In genomic region chr15:85494163-85494621, GRCm38 (mm10) we compare ENCODE assay signal across 10 mouse cellular contexts. TPM values are rescaled to one million over a fixed set of nuclear protein-coding genes. Genes with fewer than 3 reads are reported as not detected.
DNase-seq lines count a peak whose midpoint lies in the region; ATAC-seq lines count a peak whose summit lies in the region.
"Had no signal": no experiment of that assay in that cellular context is flagged by ENCODE, and none has a peak within 500 bp of the region (broad histone marks: within the 10 kb centered on the region; RNA-seq: fewer than 3 reads in every experiment).

No protein-coding gene starts in this region.

- 6% methylated on average over 11 of the region's 11 CpGs for WGBS in neural tube, embryonic 11.5 days
- WGBS in hindbrain, embryonic 14.5 days, result 4% methylated on average over 10 of the region's 11 CpGs
- 18% methylated on average over 11 of the region's 11 CpGs for WGBS in intestine, embryonic 15.5 days

- H3K36me3 ChIP-seq in neural tube, embryonic 11.5 days (ENCODE audit: control insufficient read depth, insufficient read depth, low read length), result no peaks in the 10 kb centered on the region
- H3K36me3 ChIP-seq in hindbrain, embryonic 14.5 days (replicated peaks; ENCODE audit: control insufficient read depth, insufficient read depth), result no peaks in the 10 kb centered on the region
- no peaks in the 10 kb centered on the region for H3K36me3 ChIP-seq in intestine, embryonic 15.5 days

- H3K4me3 ChIP-seq in neural tube, embryonic 11.5 days (ENCODE audit: low read depth, low read length), result no peak overlapping the region
- H3K4me3 ChIP-seq in hindbrain, embryonic 14.5 days (replicated peaks; ENCODE audit: low read length), result no peak overlapping the region
- H3K4me3 ChIP-seq in intestine, embryonic 15.5 days (replicated peaks), result no peak overlapping the region

- peak; percentile 46 for DNase-seq in neural tube, embryonic 11.5 days (ENCODE audit: low spot score)
- DNase-seq in neural tube, embryonic 10.5 days (ENCODE audit: extremely low spot score, low spot score), result no peak
- DNase-seq in hindbrain, embryonic 14.5 days (ENCODE audit: low spot score), result peak; percentile 51
- DNase-seq in left cerebral cortex, postnatal 25 days (ENCODE audit: low spot score in 2 of 2), result peak; percentile 73 to 90
- DNase-seq in right cerebral cortex, postnatal 4 days, result peak; percentile 69
- DNase-seq in gastrocnemius, adult 18-20 months (ENCODE audit: low spot score), result no peak
- no peak for DNase-seq in lung, postnatal 25 days (ENCODE audit: low spot score)
- DNase-seq: gastrocnemius, postnatal 25 days; thymus, adult 2 months had no signal

- no peak for ATAC-seq in neural tube, embryonic 11.5 days (ENCODE audit: insufficient read depth, low FRiP score, low TSS enrichment)
- ATAC-seq in hindbrain, embryonic 14.5 days (ENCODE audit: low FRiP score), result peak; percentile 61; the same call in 1 of the 2 replicates
- no peak for ATAC-seq in intestine, embryonic 15.5 days

- no peak overlapping the region for H3K27ac ChIP-seq in neural tube, embryonic 11.5 days (ENCODE audit: low read depth, low read length)
- H3K27ac ChIP-seq in hindbrain, embryonic 14.5 days, result 0 out of 2 replicates have a peak overlapping the region, but pooled peaks have one; percentile 30
- H3K27ac ChIP-seq in intestine, embryonic 15.5 days, result no peak overlapping the region

- H3K9me3 ChIP-seq in neural tube, embryonic 11.5 days (ENCODE audit: control insufficient read depth, low read length), result no peaks in the 10 kb centered on the region
- no peaks in the 10 kb centered on the region for H3K9me3 ChIP-seq in hindbrain, embryonic 14.5 days (ENCODE audit: control insufficient read depth, low read length)
- H3K9me3 ChIP-seq in intestine, embryonic 15.5 days, result no peaks in the 10 kb centered on the region

- H3K9ac ChIP-seq in neural tube, embryonic 11.5 days (ENCODE audit: low read length), result no peak overlapping the region
- no peak overlapping the region for H3K9ac ChIP-seq in hindbrain, embryonic 14.5 days
- no peak overlapping the region for H3K9ac ChIP-seq in intestine, embryonic 15.5 days

- no peaks in the 10 kb centered on the region for H3K27me3 ChIP-seq in neural tube, embryonic 11.5 days (ENCODE audit: control insufficient read depth, insufficient read depth, low read length)
- H3K27me3 ChIP-seq in hindbrain, embryonic 14.5 days (ENCODE audit: control insufficient read depth, insufficient read depth, low read length), result no peaks in the 10 kb centered on the region
- H3K27me3 ChIP-seq in intestine, embryonic 15.5 days (replicated peaks), result 0 out of 2 replicates have a peak, but pooled peaks cover 5% of the 10 kb centered on the region

- intact Hi-C loops in left cerebral cortex, postnatal 25 days (cut with DNase I), result loop anchor here (1.0 to 5.0 kb wide), 3 partner anchors 66 to 167 kb away; no protein-coding TSS in a partner anchor

- H3K4me2 ChIP-seq in neural tube, embryonic 11.5 days (ENCODE audit: low read depth), result no peak overlapping the region
- no peak overlapping the region for H3K4me2 ChIP-seq in hindbrain, embryonic 14.5 days (replicated peaks)
- no peak overlapping the region for H3K4me2 ChIP-seq in intestine, embryonic 15.5 days (replicated peaks)

- H3K4me1 ChIP-seq in neural tube, embryonic 11.5 days (ENCODE audit: control insufficient read depth, insufficient read depth, low read length), result peaks cover 17% of the 10 kb centered on the region
- peaks cover 11% of the 10 kb centered on the region for H3K4me1 ChIP-seq in hindbrain, embryonic 14.5 days (replicated peaks; ENCODE audit: control insufficient read depth, insufficient read depth, low read length)
- no peaks in the 10 kb centered on the region for H3K4me1 ChIP-seq in intestine, embryonic 15.5 days (replicated peaks)

RNA-seq across cellular contexts. Expression of gene 7530416G11Rik, which starts 8.8 kb away (rescaled TPM):
- not detected in 2 replicates for polyA plus RNA-seq in neural tube, embryonic 11.5 days (2014; fragmentation: Nextera tagmentation; extraction: Ambion mirVana)
- polyA plus RNA-seq in hindbrain, embryonic 14.5 days (2014; fragmentation: Nextera tagmentation; extraction: Ambion mirVana), result not detected in 2 replicates
- not detected for total RNA-seq in left cerebral cortex, postnatal 25 days (2021)
- total RNA-seq in gastrocnemius, adult 18-20 months (2021), result not detected
- not detected in 2 replicates for polyA plus RNA-seq in intestine, embryonic 15.5 days (2015; fragmentation: Nextera tagmentation; extraction: Ambion mirVana)
- total RNA-seq: gastrocnemius, postnatal 25 days had no signal
- polyA plus RNA-seq: thymus, adult 2 months had no signal

Comparison
In these comparisons a context has a peak if more than half of its experiments do, and no peak if none do; other contexts are left out.
1. DNase-seq: peak in neural tube, embryonic 11.5 days (single experiment), hindbrain, embryonic 14.5 days (single experiment), left cerebral cortex, postnatal 25 days (2 of 2) and right cerebral cortex, postnatal 4 days (single experiment); none in neural tube, embryonic 10.5 days (single experiment), gastrocnemius, adult 18-20 months (single experiment) and lung, postnatal 25 days (single experiment).